Mouse (Mus musculus) liver, adult 2 months (tissue): ENCODE data around the gene Ciao2b. TPM values are rescaled to one million over a fixed set of nuclear protein-coding genes. Genes with fewer than 3 reads are reported as not detected.

ENCODE experiments used
- DNase-seq: peaks from one replicate; pipeline ENCODE4 v3.0.0-alpha.2; 2011; ENCODE audit warnings: low read depth, low spot score; ENCODE audit errors: extremely low read depth
- H3K27ac ChIP-seq: fragments of 200-500 bp; replicated peaks from 2 replicates; pipeline ENCODE4 v1.5.1; 2012; ENCODE audit warnings: low read depth, mild to moderate bottlenecking, control low read depth, inconsistent platforms, low read length; ENCODE audit not compliant: insufficient read depth
- H3K27me3 ChIP-seq: fragments of 200-500 bp; 2 replicates; pipeline ENCODE4 v1.6.1; 2012; ENCODE audit warnings: mild to moderate bottlenecking, moderate library complexity, low read length, inconsistent platforms; ENCODE audit not compliant: control insufficient read depth, insufficient read depth
- H3K36me3 ChIP-seq: fragments of 200-500 bp; 2 replicates; pipeline ENCODE4 v1.6.1; 2012; ENCODE audit warnings: low read length, inconsistent platforms; ENCODE audit not compliant: control insufficient read depth, insufficient read depth
- H3K4me1 ChIP-seq: fragments of 200-500 bp; 2 replicates; pipeline ENCODE4 v1.6.1; 2011; ENCODE audit warnings: low read length; ENCODE audit not compliant: control insufficient read depth, insufficient read depth
- H3K4me3 ChIP-seq: fragments of 200-500 bp; 2 replicates; pipeline ENCODE4 v1.5.1; 2011; ENCODE audit warnings: low read depth, mild to moderate bottlenecking, control low read depth, low read length, moderate library complexity; ENCODE audit not compliant: insufficient read depth
- H3K79me2 ChIP-seq: fragments of 200-500 bp; 2 replicates; pipeline ENCODE4 v1.6.1; 2012; ENCODE audit warnings: inconsistent platforms, mild to moderate bottlenecking, low read length, moderate library complexity; ENCODE audit not compliant: control insufficient read depth, insufficient read depth
- H3K9ac ChIP-seq: fragments of 200-500 bp; 2 replicates; pipeline ENCODE4 v1.6.1; 2012; ENCODE audit warnings: low read depth, mild to moderate bottlenecking, control low read depth, inconsistent platforms, low read length
- CTCF ChIP-seq: fragments of 200-500 bp; IDR thresholded peaks from 2 replicates; pipeline ENCODE4 v1.5.1; 2011; ENCODE audit warnings: low read depth, low read length, control low read depth
- POLR2A ChIP-seq: fragments of 200-500 bp; IDR thresholded peaks from 2 replicates; pipeline ENCODE4 v1.6.1; 2011; ENCODE audit warnings: low read length, control low read depth; ENCODE audit not compliant: insufficient read depth; ENCODE audit errors: extremely low read depth
- WGBS: fragments of 180-500 bp; shearing (Covaris S2); methylation state at CpG from one replicate; pipeline ENCODE4 v1.1.7; 2018; 5-methylcytosine and 5-hydroxymethylcytosine counted together
- polyA plus RNA-seq: library from polyadenylated mRNA; depleted of rRNA; stranded (reverse); fragments of >200 nt; gene quantifications from 2 replicates; pipeline ENCODE4 v1.2.3, GENCODE M21; 2012
- total RNA-seq: library from RNA; depleted of rRNA; stranded (reverse); fragments of >200 nt; gene quantifications from 2 replicates; pipeline ENCODE4 v1.2.3, GENCODE M21; 2014

Ciao2b gene
- total and polyA plus RNA-seq, 2 experiments: 18.9 to 24.2 TPM

GRCm38 (mm10) chr8:104609222-104609621 is 32.5 kb downstream of the Ciao2b start:
- H3K27me3 ChIP-seq: no peaks in the 10 kb centered on the region
- no peaks in the 10 kb centered on the region for H3K4me1 ChIP-seq
- 83% methylated on average over 8 of the region's 8 CpGs for whole genome bisulfite sequencing
- TF ChIP-seq CTCF: no peak
- TF ChIP-seq POLR2A: no peak
- H3K79me2 ChIP-seq: no peaks in the 10 kb centered on the region
- no peak overlapping the region for H3K9ac ChIP-seq
- no peak for DNase-seq
- H3K27ac ChIP-seq: no peak overlapping the region
- H3K36me3 ChIP-seq: no peaks in the 10 kb centered on the region
- no peak overlapping the region for H3K4me3 ChIP-seq

DNA sequence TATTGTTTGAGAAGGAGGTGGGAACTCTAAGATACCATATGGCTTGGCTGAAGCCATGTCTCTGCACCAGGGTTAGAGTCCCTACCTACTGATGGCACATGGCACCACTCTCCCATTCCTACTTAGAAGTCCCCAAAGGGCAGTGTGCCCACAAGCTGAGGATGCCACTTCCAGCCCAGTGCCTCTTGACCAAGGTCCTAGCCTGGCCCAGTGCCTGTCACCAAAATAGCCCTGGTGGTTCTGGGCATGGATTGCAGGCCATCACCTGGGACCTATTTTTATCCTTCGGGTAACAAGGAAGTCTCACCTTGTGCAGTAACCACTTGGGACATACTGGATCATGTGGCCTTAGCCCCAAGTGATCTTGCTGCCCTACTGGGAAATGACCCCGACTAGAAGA is 33.8 kb downstream of the Ciao2b start:
- DNase-seq: no peak
- H3K79me2 ChIP-seq: no peaks in the 10 kb centered on the region
- no peak overlapping the region for H3K4me3 ChIP-seq
- H3K36me3 ChIP-seq: no peaks in the 10 kb centered on the region
- WGBS: 74% methylated on average over 2 of the region's 2 CpGs
- H3K9ac ChIP-seq: no peak overlapping the region
- TF ChIP-seq POLR2A (no peak), CTCF (no peak)
- no peaks in the 10 kb centered on the region for H3K27me3 ChIP-seq
- no peak overlapping the region for H3K27ac ChIP-seq
- H3K4me1 ChIP-seq: no peaks in the 10 kb centered on the region

DNA sequence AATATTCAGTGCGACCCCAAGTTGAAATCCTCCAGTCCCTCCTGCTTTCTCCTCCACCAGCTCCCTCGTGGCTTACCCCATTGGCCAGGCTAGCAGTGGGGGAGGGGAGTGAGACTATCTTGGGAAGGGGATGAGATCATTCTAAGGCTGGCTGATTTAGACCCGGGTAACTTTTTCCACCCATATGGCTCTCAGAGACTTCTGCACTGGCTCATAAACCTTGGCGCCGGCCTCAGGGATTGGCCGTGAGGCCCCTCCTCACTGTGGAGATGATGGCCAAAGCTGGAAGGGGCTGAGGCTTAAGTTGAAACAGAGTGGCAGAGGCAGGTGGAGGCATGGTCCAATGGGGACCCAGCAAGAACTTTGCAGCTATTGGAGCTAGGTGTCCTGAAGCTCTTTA is 35.4 kb downstream of the Ciao2b start:
- Histone ChIP-seq H3K9ac (no peak overlapping the region), H3K4me1 (peaks cover 6% of the 10 kb centered on the region), H3K79me2 (no peaks in the 10 kb centered on the region), H3K4me3 (no peak overlapping the region), H3K27me3 (no peaks in the 10 kb centered on the region), H3K36me3 (no peaks in the 10 kb centered on the region), H3K27ac (no peak overlapping the region)
- no peak for TF ChIP-seq POLR2A
- TF ChIP-seq CTCF: no peak
- WGBS: 61% methylated on average over 6 of the region's 6 CpGs
- no peak for DNase-seq

DNA sequence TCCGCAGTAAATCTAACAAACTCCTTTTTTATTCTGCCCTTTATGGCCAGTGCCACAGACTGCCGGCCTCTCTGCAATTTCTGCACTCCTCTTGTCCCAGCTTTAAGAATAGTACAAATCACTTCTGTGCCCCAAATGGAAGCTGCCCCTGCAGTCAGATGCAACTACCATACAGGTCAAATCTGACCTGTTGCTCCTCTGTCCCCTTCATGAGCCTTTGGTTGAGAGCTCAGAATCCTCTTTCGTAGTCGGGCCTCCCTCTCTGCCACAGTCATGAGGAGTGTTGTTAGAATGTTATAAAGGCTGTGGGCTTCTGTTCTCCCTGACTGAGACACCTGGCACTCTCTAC is 38.5 kb downstream of the Ciao2b start:
- H3K9ac ChIP-seq: no peak overlapping the region
- TF ChIP-seq CTCF: no peak
- no peak for TF ChIP-seq POLR2A
- H3K27me3 ChIP-seq: no peaks in the 10 kb centered on the region
- DNase-seq: no peak
- H3K4me3 ChIP-seq: no peak overlapping the region
- no peaks in the 10 kb centered on the region for H3K36me3 ChIP-seq
- WGBS: 83% methylated on average over 4 of the region's 4 CpGs
- peaks cover 10% of the 10 kb centered on the region for H3K4me1 ChIP-seq
- H3K79me2 ChIP-seq: no peaks in the 10 kb centered on the region
- no peak overlapping the region for H3K27ac ChIP-seq

GRCm38 (mm10) chr8:104602468-104603244 is 39.1 kb downstream of the Ciao2b start:
- H3K79me2 ChIP-seq: no peaks in the 10 kb centered on the region
- peaks cover 13% of the 10 kb centered on the region for H3K4me1 ChIP-seq
- peak; percentile 73 for DNase-seq
- H3K4me3 ChIP-seq: peak overlapping the region; percentile 7; the same call in 1 of the 2 replicates
- 31% methylated on average over 21 of the region's 21 CpGs for WGBS
- H3K27ac ChIP-seq: no peak overlapping the region
- no peaks in the 10 kb centered on the region for H3K27me3 ChIP-seq
- H3K36me3 ChIP-seq: no peaks in the 10 kb centered on the region
- 0 out of 2 replicates have a peak overlapping the region, but pooled peaks have one; percentile 12 for H3K9ac ChIP-seq
- peak; percentile 99 for TF ChIP-seq CTCF
- no peak for TF ChIP-seq POLR2A

GRCm38 (mm10) chr8:104601941-104602371 is 39.8 kb downstream of the Ciao2b start:
- peaks cover 2% of the 10 kb centered on the region; the same call in 1 of the 2 replicates for H3K36me3 ChIP-seq
- no peak overlapping the region for H3K4me3 ChIP-seq
- under 1% methylated on average over 12 of the region's 12 CpGs for WGBS
- H3K4me1 ChIP-seq: peaks cover 17% of the 10 kb centered on the region
- DNase-seq: peak; percentile 64
- H3K79me2 ChIP-seq: no peaks in the 10 kb centered on the region
- TF ChIP-seq CTCF: no peak
- TF ChIP-seq POLR2A: no peak
- peak overlapping the region; percentile 9; the same call in 1 of the 2 replicates for H3K27ac ChIP-seq
- H3K9ac ChIP-seq: no peak overlapping the region
- no peaks in the 10 kb centered on the region for H3K27me3 ChIP-seq
